Mouse (Mus musculus) bone marrow, adult 2 months (tissue): ENCODE measurements around the gene Robo1.

ENCODE experiments used
- CTCF ChIP-seq: fragments of 200-500 bp; IDR thresholded peaks from 2 replicates; pipeline ENCODE4 v1.5.1; 2011; ENCODE audit warnings: low read length, control low read depth; ENCODE audit not compliant: control insufficient read depth, insufficient read depth
- POLR2A ChIP-seq: fragments of 200-500 bp; IDR thresholded peaks from 2 replicates; pipeline ENCODE4 v1.6.1; 2011; ENCODE audit warnings: low read depth, mild to moderate bottlenecking, control low read depth, low read length, borderline replicate concordance; ENCODE audit not compliant: control insufficient read depth

- TF ChIP-seq CTCF, result no peak
- no peak for TF ChIP-seq POLR2A
Observed at GRCm38 (mm10) chr16:72939862-72940261, 631.8 kb downstream of the Robo1 start.
